Mouse (Mus musculus) cerebellum, adult 11 months (tissue): ENCODE results near the gene Mt2.
"Not testable (repeated sequence)": the region's sequence is repeated elsewhere in the genome, so short reads cannot be mapped to it uniquely, and the experiment has no call there.

Source experiments
- DNase-seq: peaks from one replicate; pipeline ENCODE4 v3.0.0; 2022

Gene Mt2

DNA sequence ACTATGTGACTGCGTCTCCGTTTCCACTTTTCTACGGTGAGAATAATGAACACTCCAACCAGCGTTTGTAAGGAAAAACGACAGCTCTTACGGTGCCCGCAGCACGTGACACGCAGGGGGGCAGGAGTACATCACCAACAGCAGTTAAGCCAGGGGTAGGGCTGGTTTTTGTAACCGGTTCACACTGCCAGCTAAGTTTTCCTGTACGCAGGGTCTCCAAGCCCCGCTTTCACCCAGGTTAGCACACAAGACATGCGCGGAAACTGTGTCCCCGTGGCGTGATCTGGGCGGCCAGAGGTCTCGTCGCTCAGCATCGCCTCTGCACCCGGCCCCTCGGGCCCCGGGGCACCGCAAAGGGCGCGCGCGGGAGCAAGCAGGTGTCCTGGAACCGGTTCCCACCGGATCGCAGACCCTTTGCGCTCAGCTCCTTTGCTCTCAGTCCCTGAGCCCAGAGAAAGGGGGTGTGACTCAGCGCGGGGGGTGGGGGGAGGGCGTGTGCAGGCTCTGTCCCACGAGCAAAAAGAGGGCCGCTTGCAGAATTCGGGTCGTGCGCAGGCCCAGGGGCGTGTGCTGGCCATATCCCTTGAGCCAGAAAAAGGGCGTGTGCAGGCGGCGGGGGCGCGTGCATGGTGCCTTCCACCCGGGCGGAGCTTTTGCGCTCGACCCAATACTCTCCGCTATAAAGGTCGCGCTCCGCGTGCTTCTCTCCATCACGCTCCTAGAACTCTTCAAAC is at the start of gene Mt2:
TSS of gene Mt2 (plus strand) at position 590 of the 734 bp plus-strand sequence.
- DNase-seq, result peak; percentile 47

DNA sequence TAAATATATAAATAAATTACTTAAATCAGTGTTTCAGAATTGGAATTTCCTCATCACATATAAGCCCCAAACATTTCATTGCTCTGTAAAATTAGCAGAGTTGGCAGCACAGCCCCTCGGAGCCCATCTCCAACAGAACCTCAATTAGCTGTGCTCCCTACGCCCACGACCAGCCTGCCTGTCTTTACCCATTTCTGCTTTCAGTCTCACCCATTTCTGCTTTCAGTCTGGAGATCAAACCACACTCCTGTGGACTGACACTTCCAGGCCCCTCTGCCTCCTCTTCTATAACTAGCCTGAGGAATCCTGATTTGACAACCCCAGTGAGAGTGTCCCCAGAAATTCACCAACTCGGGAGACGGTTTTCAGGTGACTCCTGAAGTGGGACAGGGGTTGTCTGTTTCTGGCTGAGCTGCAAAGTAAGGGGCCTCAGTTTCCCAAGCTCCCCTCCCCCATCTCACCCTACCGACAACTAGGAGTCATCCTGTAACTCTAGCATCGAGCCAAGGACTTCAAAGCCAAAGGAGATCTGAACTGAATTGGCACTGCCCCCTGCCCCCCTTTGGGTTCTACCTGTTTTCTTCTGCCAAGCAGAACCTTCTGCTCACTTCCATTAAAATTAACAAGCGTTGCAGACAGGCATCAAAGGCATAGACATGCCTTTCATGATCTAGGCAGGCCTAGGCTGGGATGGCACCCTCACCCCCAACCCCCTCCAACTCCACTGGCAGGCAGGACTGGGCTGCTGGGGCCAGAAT is 49.6 kb upstream of the Mt2 start:
- no peak for DNase-seq

DNA sequence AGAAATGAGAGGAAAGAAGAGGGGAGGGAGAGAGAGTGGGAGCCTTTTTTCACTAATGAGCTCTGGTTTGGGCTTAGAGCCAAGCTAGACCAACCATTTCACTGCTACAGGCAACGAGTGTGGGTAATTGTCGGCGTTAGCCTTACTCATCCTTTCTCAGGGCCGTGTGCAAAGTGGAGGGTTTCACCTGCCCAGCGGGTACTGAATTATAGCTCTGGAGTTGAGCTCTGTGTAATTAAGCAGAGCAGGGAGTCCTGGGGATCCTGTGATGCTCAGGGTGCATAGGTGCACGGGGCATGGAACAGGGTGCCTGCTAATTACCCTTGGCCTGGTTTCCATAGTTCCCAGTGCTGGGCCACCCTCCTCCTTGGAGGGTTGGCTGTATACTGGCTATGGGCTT is 44.8 kb upstream of the Mt2 start:
- no peak for DNase-seq

DNA sequence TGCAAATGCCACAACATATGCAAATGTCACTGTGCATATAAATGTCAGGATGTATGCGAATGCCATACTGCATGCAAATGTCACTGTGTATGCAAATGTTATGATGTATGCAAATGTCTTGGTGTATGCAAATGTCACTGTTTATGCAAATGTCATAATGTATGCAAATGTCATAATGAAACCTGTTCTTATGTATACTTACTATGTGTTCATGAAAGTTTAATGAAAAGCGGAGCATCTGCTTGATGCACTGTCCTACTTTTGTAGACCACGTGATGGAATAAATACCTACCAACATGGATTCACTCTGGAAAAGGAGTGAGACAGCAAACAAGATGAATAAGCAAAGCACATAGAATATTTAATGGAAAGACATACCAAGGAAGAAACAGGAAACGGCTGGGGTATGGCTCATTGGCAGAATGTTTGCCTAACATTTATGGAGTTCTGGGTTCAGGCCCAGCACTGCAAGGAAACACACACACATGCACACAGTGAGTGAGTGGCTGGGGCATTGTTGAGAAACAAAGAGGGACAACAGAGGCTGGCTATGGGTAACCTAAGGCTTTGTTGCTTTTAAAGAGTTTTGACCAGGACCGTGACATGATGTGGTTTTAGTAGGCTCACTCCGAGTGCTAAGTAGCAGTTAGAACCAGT is 43.2 kb upstream of the Mt2 start:
- no peak for DNase-seq

DNA sequence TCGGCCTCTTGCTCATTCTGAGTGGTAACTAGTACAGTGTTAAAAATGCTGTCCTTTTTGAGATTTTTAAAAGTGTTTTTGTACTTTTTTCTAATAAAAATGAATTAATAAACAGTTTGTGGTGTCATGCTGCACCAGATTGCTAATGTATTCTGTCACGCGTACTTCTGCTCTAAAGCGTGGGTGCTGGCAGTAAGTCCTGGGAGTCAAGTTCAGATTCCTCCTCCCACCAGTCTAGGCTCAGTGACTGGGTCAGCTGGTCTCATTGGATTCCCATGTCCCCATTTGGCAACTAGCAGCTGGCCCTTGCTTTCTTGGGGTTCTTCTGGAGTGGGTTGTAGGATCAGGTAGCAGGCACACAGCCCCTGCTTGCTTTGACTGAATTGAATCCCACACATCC is 42.3 kb upstream of the Mt2 start:
- DNase-seq, result no peak

DNA sequence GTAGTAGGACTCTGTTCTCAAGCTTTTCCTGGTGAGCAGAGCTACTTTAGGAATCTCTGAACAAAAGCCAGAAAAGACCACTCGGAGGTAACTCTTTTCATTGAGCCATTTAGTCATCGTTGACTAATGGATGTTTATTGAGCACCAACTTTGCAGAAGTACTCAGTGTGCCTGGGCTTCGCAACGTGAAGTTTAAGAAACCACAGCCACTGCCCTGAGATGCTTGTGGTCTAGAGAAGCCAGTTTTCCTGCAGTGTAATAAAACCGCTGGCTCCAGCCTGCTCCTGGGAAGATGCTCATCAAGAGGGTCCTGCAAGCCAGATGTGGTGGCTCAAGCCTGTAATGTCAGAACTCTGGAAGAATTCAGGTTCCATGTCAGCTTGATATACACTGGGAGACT is 40.4 kb upstream of the Mt2 start:
- no peak for DNase-seq

DNA sequence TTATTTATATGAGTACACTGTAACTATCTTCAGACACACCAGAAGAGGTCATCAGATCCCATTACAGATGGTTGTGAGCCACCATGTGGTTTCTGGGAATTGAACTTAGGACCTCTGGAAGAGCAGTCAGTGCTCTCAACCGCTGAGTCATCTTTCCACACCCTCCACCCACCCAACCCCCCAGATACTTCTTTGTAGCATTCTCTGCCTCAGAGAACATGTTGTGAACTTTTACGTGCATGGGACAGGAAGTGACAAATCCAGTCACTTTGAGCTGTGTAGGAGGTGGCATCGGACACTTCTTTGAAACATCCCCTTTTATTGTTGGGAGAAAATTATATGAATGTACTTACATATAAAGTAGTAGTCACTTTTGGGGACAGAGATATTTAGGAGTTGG is 37.9 kb upstream of the Mt2 start:
- DNase-seq, result not testable (repeated sequence)

DNA sequence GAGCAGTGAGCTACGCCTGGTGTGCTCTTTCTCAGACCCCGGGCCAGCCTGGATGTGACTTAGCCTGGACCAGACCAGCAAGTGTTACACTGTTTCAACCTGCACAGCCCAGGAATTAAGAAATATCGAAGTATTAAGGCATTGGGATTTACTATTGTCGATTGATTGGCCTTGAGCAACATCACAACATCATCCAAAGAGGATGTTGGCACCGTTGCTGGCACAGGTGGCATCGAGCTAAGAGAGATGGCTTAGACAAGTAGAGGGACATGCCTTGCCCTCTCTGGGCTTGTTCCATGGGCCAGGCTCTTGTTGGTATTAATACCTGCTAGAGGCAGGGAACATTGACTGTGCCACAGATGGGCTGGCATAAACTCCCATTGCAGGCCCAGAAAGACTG is 36.9 kb upstream of the Mt2 start:
- DNase-seq, result no peak

DNA sequence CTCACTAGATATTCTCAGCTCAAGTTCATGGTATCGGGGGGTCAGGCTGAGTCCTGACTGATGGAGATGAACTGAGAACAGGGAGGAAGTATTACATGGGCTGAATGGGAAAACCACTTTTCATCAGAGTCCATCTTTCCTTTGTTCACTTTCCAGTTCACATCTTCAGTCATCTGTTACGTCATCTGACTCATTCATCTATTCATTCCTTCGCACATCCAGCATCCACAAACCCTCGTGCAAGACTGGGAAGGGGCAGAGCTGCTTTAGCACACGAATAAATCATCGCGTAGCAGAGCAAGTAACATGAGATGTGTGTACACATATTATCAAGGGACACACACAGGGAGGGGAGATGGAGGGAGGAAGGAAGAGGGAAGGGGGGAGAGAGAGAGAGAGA is 36.3 kb upstream of the Mt2 start:
- DNase-seq, result no peak

DNA sequence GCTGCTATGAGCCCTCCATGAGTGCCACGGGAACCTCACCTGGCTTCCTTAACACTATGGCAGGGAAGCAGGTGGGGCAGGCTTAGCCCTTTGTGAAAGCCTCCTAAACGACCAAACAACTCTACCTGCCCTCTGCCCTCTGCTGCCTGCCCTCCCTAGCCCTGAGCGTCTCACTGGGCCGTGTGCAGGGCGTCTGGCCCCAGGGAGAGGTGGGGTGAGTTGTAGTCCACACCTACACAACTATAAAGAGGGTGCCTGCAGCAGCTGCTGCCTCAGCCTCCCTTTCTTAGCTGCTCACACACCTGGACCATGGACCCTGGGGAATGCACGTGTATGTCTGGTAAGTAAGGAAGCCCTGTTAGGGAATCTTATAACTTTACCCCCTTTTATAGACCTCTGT is 35.5 kb upstream of the Mt2 start, which contains the start of gene Mt4:
TSS of gene Mt4 (plus strand) at position 265 of the 400 bp plus-strand sequence.
- DNase-seq, result no peak

DNA sequence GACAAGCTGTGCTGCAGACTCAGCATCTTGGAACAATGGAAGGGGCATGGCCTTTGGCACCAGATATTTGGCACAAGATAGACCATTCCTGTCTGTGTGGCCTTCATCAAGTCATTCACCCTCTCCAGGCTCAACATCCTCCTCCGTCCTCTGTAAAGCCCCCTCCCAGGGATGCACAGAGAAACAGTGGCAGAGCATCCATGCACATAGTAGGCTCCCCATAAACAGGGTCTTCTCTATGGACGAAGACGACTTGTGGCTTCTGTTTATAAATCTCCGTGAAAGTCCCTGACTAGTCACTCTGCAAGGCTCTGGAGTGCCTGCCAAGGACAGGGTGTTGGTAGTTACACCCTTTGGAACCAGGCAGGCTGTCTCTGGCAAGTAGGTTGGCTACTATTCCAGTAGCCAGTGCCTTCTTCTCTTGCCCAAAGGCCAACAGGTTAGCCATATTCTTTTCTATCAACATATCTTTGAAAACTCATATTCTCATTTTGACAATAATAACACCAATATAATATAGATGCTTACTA is 32.1 kb upstream of the Mt2 start:
- no peak for DNase-seq

DNA sequence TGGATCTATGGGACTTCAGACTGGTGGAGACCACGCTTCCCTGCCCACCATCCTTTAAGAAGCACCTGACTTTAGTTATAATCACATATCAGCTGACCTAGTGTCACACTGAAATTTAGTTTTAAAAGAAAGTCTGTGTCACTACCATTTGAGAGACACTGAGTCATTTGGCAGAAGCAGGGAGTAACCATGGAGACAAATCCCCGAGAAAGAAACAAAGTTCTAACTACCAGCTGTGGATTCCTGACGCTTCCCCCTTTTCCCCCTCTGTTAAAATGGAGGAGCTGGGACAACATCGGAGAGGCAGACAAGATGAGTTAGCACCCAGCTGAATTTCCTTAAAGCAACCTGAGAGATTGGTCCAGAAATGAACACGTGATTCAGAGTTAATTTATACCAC is 24.2 kb upstream of the Mt2 start:
- no peak for DNase-seq

DNA sequence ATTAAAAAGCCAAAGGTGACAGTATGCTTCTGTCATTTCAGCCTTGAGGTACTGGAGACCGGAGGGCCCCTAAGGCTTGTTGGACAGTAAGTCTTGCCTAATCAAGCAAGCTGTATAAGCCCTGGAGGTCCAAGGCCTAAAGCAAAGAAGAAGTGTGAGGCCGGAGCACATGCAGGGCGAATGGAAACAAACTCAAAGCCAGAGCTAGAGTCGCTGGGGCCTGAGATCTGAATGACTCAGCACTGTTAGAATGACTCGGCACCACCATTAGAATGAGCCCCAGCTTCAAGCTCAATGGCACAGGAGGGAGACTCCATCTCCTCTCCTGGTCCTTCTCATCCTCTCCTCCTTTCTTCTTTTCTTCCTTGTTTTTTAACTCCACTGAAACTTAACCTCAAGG is 21.5 kb upstream of the Mt2 start:
- DNase-seq, result no peak

DNA sequence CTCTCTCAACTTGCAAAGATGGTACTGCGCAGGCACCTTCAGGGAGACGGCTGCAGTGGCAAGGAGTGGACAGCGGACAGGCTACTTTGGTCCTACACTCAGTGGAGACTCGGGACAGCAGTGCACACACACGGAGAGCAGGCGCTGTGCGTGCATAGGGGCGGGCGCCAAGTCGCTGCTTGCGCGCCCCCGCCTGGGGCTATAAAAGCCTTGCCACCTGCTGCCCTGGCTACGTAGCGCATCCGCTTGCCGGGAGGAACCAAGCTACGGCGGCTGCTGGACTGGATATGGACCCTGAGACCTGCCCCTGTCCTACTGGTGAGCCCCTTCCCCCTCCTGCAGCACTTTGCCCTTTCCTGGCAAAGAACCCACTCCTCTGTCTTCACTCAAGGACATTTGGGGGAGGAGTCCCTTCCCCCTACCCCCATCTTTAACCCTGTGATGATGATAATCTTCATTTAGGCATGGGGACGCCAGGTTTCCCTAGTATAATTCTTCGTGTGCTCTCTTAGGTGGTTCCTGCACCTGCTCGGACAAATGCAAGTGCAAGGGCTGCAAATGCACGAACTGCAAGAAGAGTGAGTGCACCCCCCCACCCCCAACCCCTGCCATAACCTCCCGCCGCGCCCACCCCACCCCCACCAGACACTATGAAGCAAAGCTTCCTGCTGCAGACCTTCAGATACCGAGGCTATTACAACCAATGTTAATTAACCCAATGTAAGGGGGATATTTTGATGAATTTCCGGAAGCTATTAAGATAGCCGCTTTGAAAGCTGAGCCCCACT is 19.8 kb upstream of the Mt2 start, which contains the start of gene Mt3:
TSS of gene Mt3 (plus strand) at position 95 of the 788 bp plus-strand sequence.
- DNase-seq, result peak; percentile 85

DNA sequence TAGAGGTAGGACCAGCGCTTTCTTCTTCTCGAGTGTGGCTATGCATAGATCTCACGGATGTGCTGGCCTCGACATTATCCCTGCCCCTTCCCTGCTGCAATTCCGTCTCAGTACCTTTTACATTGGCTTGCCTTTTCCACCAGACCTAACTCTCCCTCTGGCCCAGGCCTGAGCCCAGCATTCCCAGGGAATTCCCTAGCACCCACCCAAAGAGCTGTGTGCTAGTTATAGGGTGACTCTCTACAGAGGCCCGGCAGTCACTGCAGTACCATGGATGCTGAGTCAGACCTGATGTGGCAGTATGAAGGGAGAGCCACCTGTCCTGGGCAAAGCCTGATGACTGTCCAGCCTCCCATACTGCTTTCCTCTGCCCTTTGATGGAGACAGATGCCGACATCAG is 19.0 kb upstream of the Mt2 start:
- peak; percentile 27 for DNase-seq

DNA sequence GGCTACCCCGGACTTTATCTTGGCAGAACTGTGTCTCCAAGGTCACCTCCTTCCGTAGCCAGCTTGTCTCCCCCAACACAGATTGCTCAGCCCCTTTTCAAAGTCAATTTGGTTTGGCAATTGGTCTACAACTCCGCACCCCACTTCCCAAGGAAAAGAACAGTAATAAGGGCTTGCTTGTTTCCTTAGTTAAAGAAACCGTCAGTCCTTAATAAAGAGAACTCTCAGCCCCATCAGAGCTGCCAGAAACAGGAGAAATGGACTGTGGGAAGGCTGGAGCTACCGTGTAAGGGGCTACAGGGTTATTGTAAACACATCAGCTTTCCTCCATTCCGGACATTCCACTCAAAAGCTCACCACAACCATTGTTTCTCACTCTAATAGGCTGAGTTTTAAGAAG is 17.9 kb upstream of the Mt2 start:
- DNase-seq, result no peak

DNA sequence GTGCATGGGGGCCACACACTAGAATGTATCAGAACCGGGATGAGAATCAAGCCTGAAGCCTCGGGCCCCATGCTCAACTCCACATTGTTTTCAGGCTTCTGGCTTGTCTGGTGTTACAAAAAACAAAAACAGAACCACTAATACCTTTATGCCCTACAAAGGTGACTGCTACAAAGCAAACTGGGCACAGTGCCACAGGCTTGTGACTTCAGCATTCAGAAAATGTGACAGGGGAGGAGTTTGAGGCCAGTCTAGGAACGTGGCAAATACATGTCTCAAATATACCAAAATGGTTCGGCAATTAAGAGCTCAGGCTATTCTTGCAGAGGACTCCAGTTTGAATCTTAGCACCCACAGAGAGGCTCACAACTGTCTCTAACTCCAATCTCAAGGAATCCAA is 16.4 kb upstream of the Mt2 start:
- no peak for DNase-seq

DNA sequence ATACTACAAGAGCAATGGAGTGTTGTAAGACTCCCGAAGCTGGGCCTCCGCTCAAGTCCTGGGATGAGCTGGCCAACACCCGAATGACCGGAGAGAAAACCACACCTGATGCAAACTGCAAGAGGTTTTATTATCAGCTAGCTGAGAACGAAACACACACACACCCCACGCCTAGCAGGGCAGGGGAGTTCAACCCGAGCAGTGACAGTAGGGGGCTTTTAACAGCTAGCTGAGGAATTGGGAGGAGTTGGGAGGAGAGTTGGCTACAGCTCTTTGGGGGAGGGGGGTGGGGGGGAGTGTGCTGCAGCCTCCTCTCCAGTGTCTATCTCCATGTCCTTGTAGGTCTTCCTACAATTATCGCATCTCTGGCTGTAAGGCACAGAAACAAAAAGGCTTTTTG is 6.7 kb upstream of the Mt2 start:
- DNase-seq, result not testable (repeated sequence)

DNA sequence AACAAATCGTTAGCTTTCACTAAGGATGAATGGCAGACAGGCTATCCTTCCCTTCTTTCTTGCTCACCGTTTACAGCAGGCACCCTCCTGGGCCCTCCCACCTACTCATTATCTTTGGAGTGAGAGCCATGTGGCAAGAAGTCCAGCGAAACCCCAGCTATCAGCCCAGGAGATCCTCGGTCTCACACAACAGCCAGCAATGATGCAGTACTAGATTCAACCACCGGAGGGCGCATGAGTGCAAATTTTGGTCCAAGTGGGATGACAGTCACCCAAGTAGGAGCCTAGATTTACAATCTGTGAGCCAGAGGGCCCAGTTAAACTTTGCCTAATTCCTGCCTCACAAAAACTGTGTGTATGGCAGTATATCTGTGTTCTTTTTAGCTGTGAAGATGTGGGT is 5.2 kb upstream of the Mt2 start:
- DNase-seq, result peak; percentile 84

DNA sequence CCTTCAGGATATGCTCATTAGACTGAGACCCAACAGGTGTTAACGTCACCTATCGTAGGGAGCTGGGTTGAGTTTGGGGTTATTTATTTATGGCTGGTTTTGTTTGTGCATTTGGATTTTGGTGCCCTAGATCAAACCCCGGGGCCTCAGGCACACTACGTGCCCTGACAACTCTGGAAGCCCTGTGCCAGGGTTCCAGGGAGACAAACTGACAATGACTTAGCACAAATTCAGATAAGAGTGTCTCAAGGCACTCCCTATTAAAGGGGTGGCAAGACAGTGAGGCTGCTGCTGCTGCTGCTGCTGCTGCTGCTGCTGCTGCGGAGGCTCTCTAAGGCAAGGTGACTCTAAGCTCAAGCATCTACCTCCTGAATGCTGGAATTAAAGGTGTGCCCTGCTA is 2.9 kb upstream of the Mt2 start:
- no peak for DNase-seq

DNA sequence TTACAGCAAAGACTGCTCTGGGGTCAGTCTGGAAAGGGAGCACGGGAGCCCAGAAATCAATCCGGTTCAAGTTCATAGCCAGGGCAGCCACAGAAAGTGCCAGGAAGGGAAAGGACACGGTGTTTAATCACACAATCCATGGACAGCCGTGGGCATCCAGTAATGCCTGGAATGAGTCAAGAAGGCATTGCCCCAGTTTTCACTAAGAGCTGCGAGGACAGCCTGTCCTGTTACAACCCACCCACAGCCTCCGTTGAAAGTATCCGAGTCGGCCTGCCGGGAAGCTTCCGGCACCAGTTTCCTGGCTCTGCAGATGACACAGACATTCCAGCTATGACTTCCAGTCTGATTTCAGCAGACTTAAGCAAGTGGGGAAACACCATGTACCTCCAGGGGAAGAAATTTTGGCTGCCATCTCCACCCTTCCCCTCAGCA is 1.1 kb upstream of the Mt2 start:
- no peak for DNase-seq

DNA sequence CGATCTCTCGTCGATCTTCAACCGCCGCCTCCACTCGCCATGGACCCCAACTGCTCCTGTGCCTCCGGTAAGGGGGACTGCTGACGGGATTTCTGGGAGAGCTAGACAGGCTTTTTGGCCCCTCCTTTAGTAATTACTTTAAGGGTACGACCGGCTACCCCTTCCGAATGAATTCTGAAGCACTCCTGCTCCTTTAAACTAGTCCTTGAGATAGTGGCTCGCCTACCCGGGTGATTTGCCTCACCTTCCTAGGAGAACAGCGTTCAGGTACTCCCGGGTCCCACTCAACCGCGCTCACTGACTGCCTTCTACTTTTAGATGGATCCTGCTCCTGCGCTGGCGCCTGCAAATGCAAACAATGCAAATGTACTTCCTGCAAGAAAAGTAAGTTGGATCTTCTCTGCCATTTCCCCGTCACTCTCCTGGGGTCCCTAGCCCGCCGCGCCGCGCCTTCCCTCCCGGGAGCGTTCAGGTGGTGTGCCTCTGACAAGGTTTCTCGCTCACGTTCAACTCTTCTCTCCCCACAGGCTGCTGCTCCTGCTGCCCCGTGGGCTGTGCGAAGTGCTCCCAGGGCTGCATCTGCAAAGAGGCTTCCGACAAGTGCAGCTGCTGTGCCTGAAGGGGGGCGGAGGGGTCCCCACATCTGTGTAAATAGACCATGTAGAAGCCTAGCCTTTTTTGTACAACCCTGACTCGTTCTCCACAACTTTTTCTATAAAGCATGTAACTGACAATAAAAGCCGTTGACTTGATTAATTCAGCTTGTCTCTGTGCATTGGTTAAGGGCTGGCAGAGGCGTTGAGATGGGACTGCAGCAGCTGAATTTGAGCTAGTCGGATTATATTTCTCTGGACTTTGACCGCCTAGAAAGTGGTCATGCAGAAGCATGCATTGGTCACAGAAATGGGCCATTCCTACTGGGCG is 607 bp downstream of the Mt2 start:
- DNase-seq, result no peak
